Mouse (Mus musculus) CH12.LX (cell line): ENCODE results near the gene Ccnd3. TPM values are rescaled to one million over a fixed set of nuclear protein-coding genes. Genes with fewer than 3 reads are reported as not detected.

ENCODE experiments used
- DNase-seq: peaks from one replicate; pipeline ENCODE4 v3.0.0-alpha.2; 2013; ENCODE audit errors: extremely low read depth
- H3K27ac ChIP-seq: 2 replicates; pipeline ENCODE4 v1.5.1; 2012; ENCODE audit warnings: low read depth, mild to moderate bottlenecking, control low read depth, moderate library complexity; ENCODE audit not compliant: insufficient read depth
- H3K27me3 ChIP-seq: replicated peaks from 2 replicates; pipeline ENCODE3; 2012; ENCODE audit warnings: inconsistent platforms
- H3K36me3 ChIP-seq, 2 experiments: replicated peaks in 1 of 2; 2 replicates each; pipeline versions ENCODE3 to v1.6.1; 2012; ENCODE audit warnings: inconsistent platforms in 1 of 2, low read length in 1 of 2, mild to moderate bottlenecking in 1 of 2, mixed read lengths in 1 of 2, moderate library complexity in 1 of 2; ENCODE audit not compliant: control insufficient read depth in 1 of 2, insufficient read depth in 1 of 2
- H3K4me1 ChIP-seq, 2 experiments: 2 replicates each; pipeline ENCODE4 v1.6.1; 2012; ENCODE audit warnings: inconsistent platforms in 1 of 2, moderate library complexity in 1 of 2; ENCODE audit not compliant: insufficient read depth in 2 of 2, control insufficient read depth in 1 of 2
- H3K4me2 ChIP-seq: 2 replicates; pipeline ENCODE4 v1.6.1; 2012; ENCODE audit warnings: low read depth, mild to moderate bottlenecking, control low read depth; ENCODE audit not compliant: poor library complexity, insufficient read depth, severe bottlenecking
- H3K4me3 ChIP-seq, 3 experiments: fragments of 150-350 bp in 1 of 3; sonication (generic) in 1 of 3; replicated peaks in 1 of 3; 2 replicates each; pipeline versions ENCODE3 to v1.5.1; 2011 to 2012; ENCODE audit warnings: low read depth in 2 of 3, low read length in 2 of 3, mild to moderate bottlenecking in 2 of 3, moderate library complexity in 2 of 3, control low read depth in 1 of 3, improper control_type of control experiment in 1 of 3, inconsistent platforms in 1 of 3, mixed read lengths in 1 of 3; ENCODE audit not compliant: poor library complexity in 1 of 3
- H3K79me2 ChIP-seq: replicated peaks from 2 replicates; pipeline ENCODE4 v1.6.1; 2012; ENCODE audit warnings: mild to moderate bottlenecking, moderate library complexity; ENCODE audit not compliant: control insufficient read depth, poor library complexity, insufficient read depth, severe bottlenecking; ENCODE audit errors: extremely low read depth
- H3K9ac ChIP-seq: 2 replicates; pipeline ENCODE4 v1.6.1; 2012; ENCODE audit warnings: low read depth, mild to moderate bottlenecking, control low read depth, moderate library complexity; ENCODE audit not compliant: insufficient read depth
- H3K9me3 ChIP-seq: replicated peaks from 2 replicates; pipeline ENCODE3; 2012; ENCODE audit warnings: low read length, inconsistent platforms, mixed read lengths
- BHLHE40 ChIP-seq: IDR thresholded peaks from 2 replicates; pipeline ENCODE4 v1.6.1; 2011; ENCODE audit warnings: mild to moderate bottlenecking, low read depth, low read length, improper control_type of control experiment
- CHD1 ChIP-seq: IDR thresholded peaks from 2 replicates; pipeline ENCODE4 v1.6.1; 2012; ENCODE audit warnings: low read depth, low read length, improper control_type of control experiment, inconsistent platforms
- CTCF ChIP-seq, 2 experiments: IDR thresholded peaks in 1 of 2; conservative IDR thresholded peaks in 1 of 2; 2 replicates each; pipeline ENCODE4 v1.5.1; 2011 to 2012; ENCODE audit warnings: low read depth in 2 of 2, low read length in 2 of 2, improper control_type of control experiment in 1 of 2, inconsistent platforms in 1 of 2, mild to moderate bottlenecking in 1 of 2, moderate library complexity in 1 of 2
- ELF1 ChIP-seq: IDR thresholded peaks from 2 replicates; pipeline ENCODE4 v1.6.1; 2014; ENCODE audit warnings: low read depth, mild to moderate bottlenecking, inconsistent platforms, low read length, improper control_type of control experiment
- GABPA ChIP-seq: IDR thresholded peaks from 2 replicates; pipeline ENCODE4 v1.6.1; 2012; ENCODE audit warnings: low read depth, low read length, improper control_type of control experiment, inconsistent platforms; ENCODE audit not compliant: insufficient replicate concordance
- HCFC1 ChIP-seq: IDR thresholded peaks from 2 replicates; pipeline ENCODE4 v1.6.1; 2012; ENCODE audit warnings: low read depth, mild to moderate bottlenecking, inconsistent platforms, low read length, improper control_type of control experiment
- IRF4 ChIP-seq: IDR thresholded peaks from 2 replicates; pipeline ENCODE4 v1.6.1; 2014; ENCODE audit warnings: low read depth, mild to moderate bottlenecking, inconsistent platforms, low read length, improper control_type of control experiment
- JUND ChIP-seq: conservative IDR thresholded peaks from 2 replicates; pipeline ENCODE4 v1.6.1; 2011; ENCODE audit warnings: low read depth, low read length, improper control_type of control experiment
- KAT2A ChIP-seq: IDR thresholded peaks from 2 replicates; pipeline ENCODE4 v1.6.1; 2012; ENCODE audit warnings: low read length, improper control_type of control experiment, inconsistent platforms; ENCODE audit not compliant: insufficient replicate concordance
- MAFK ChIP-seq: IDR thresholded peaks from 2 replicates; pipeline ENCODE4 v1.6.1; 2011; ENCODE audit warnings: low read length, improper control_type of control experiment; ENCODE audit not compliant: insufficient replicate concordance
- MAX ChIP-seq: IDR thresholded peaks from 2 replicates; pipeline ENCODE4 v1.6.1; 2011; ENCODE audit warnings: low read length, improper control_type of control experiment
- MAZ ChIP-seq: IDR thresholded peaks from 2 replicates; pipeline ENCODE4 v1.6.1; 2012; ENCODE audit warnings: low read depth, mild to moderate bottlenecking, inconsistent platforms, low read length, improper control_type of control experiment, moderate library complexity
- MEF2A ChIP-seq: IDR thresholded peaks from 2 replicates; pipeline ENCODE4 v1.6.1; 2014; ENCODE audit warnings: low read depth, mild to moderate bottlenecking, inconsistent platforms, low read length, improper control_type of control experiment, borderline replicate concordance
- MXI1 ChIP-seq: IDR thresholded peaks from 2 replicates; pipeline ENCODE4 v1.6.1; 2011; ENCODE audit warnings: mild to moderate bottlenecking, low read depth, low read length, improper control_type of control experiment
- MYC ChIP-seq: IDR thresholded peaks from 2 replicates; pipeline ENCODE4 v1.6.1; 2011; ENCODE audit warnings: low read depth, mild to moderate bottlenecking, improper control_type of control experiment, low read length
- NELFE ChIP-seq: IDR thresholded peaks from 2 replicates; pipeline ENCODE4 v1.6.1; 2011; ENCODE audit warnings: low read depth, low read length, improper control_type of control experiment
- NRF1 ChIP-seq: IDR thresholded peaks from 2 replicates; pipeline ENCODE4 v1.6.1; 2014; ENCODE audit warnings: low read depth, mild to moderate bottlenecking, inconsistent platforms, low read length, improper control_type of control experiment, moderate library complexity
- PAX5 ChIP-seq: IDR thresholded peaks from 2 replicates; pipeline ENCODE4 v1.6.1; 2012; ENCODE audit warnings: low read length, inconsistent platforms, mixed read lengths
- POLR2AphosphoS2 ChIP-seq: IDR thresholded peaks from 2 replicates; pipeline ENCODE4 v1.6.1; 2011; ENCODE audit warnings: low read depth, low read length, improper control_type of control experiment
- RCOR1 ChIP-seq: conservative IDR thresholded peaks from 2 replicates; pipeline ENCODE4 v1.6.1; 2012; ENCODE audit warnings: low read depth, mild to moderate bottlenecking, inconsistent platforms, low read length, improper control_type of control experiment
- SIN3A ChIP-seq: IDR thresholded peaks from 2 replicates; pipeline ENCODE4 v1.6.1; 2012; ENCODE audit warnings: low read length, improper control_type of control experiment, inconsistent platforms
- TBP ChIP-seq: conservative IDR thresholded peaks from 2 replicates; pipeline ENCODE4 v1.6.1; 2011; ENCODE audit warnings: low read depth, low read length, improper control_type of control experiment
- TCF12 ChIP-seq: IDR thresholded peaks from 2 replicates; pipeline ENCODE4 v1.6.1; 2014; ENCODE audit warnings: low read depth, mild to moderate bottlenecking, inconsistent platforms, low read length, improper control_type of control experiment
- UBTF ChIP-seq: IDR thresholded peaks from 2 replicates; pipeline ENCODE4 v1.6.1; 2012; ENCODE audit warnings: low read depth, mild to moderate bottlenecking, inconsistent platforms, low read length, improper control_type of control experiment, moderate library complexity
- USF1 ChIP-seq: IDR thresholded peaks from 2 replicates; pipeline ENCODE4 v1.6.1; 2014; ENCODE audit warnings: low read depth, mild to moderate bottlenecking, inconsistent platforms, low read length, improper control_type of control experiment
- USF2 ChIP-seq: conservative IDR thresholded peaks from 2 replicates; pipeline ENCODE4 v1.6.1; 2011; ENCODE audit warnings: low read depth, low read length, improper control_type of control experiment
- ZC3H11A ChIP-seq: IDR thresholded peaks from 2 replicates; pipeline ENCODE4 v1.6.1; 2012; ENCODE audit warnings: low read depth, mild to moderate bottlenecking, inconsistent platforms, low read length, improper control_type of control experiment
- ZKSCAN1 ChIP-seq: IDR thresholded peaks from 2 replicates; pipeline ENCODE4 v1.6.1; 2012; ENCODE audit warnings: low read depth, inconsistent platforms, low read length, improper control_type of control experiment, borderline replicate concordance
- dilution Hi-C: fragments of 300-500 bp; cut with MboI; formaldehyde crosslinking; loops from 2 replicates; pipeline ENCODE4 v1.14.3; 2020; ENCODE audit warnings: low sequenced_read_pairs; ENCODE audit not compliant: extremely low pct_unique_long_range_greater_than_20kb, extremely low pct_ligation_motif_present
- in situ Hi-C: fragments of 300-500 bp; cut with MboI; formaldehyde crosslinking; loops from 3 replicates; pipeline ENCODE4 v1.14.3; 2019; ENCODE audit warnings: low sequenced_read_pairs, low pct_ligation_motif_present, low pct_unique_long_range_greater_than_20kb, mixed read lengths
- polyA plus RNA-seq: library from polyadenylated mRNA; unstranded; fragments of >175 nt; gene quantifications from 2 replicates; pipeline ENCODE4 v1.2.1, GENCODE M21; 2012; ENCODE audit warnings: low read depth; ENCODE audit not compliant: insufficient read length
- total RNA-seq, 2 experiments: library from RNA; depleted of rRNA; stranded (reverse); fragments of 300-350 nt in 1 of 2; fragments of >200 nt in 1 of 2; gene quantifications; 2 replicates each; pipeline ENCODE4 v1.2.3; 2012 to 2014

Gene Ccnd3
- total and polyA plus RNA-seq, 3 experiments, result 30.6 to 121 (median 48.7) TPM

DNA sequence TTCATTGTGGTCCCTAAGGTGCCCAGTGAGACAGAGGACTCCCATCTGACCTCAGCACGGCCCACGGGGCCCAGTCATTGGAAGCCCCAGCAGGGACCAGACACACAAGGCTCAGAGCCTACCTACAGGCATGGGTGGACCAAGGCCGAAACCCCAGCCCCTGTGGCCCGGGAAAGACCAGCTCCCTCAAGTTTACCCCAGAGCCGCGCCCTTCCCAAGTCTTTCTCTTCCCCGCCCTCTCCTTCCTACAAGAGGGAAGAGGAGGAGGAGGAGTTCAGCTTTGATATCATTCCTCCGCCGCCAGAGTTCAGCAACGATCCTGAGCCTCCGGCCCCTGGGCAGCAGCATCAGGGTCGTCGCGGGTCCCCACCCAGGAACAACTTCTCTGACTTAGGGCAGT is 36.8 kb upstream of the Ccnd3 start:
- Histone ChIP-seq H3K27me3 (peaks cover 22% of the 10 kb centered on the region), H3K79me2 (no peaks in the 10 kb centered on the region), H3K4me1 (peaks cover 5 to 23% of the 10 kb centered on the region in 2 experiments), H3K36me3 (no peaks in the 10 kb centered on the region), H3K9ac (no peak overlapping the region), H3K4me3 (no peak overlapping the region), H3K4me2 (no peak overlapping the region), H3K9me3 (no peaks in the 10 kb centered on the region), H3K27ac (no peak overlapping the region)
- no peak for DNase-seq
- TF ChIP-seq SIN3A, result no peak
- TF ChIP-seq NRF1, result no peak
- TF ChIP-seq USF1, result no peak
- TF ChIP-seq ZC3H11A, result no peak
- TF ChIP-seq IRF4, result no peak
- TF ChIP-seq TBP, result no peak
- TF ChIP-seq CHD1, result no peak
- TF ChIP-seq JUND, result no peak
- no peak for TF ChIP-seq CTCF (conservative IDR thresholded peaks at IDR 0.05 in 1 of 2, IDR thresholded peaks at IDR 0.05 in 1 of 2; ENCODE audit: low read depth in 2 of 2, low read length in 2 of 2)
- TF ChIP-seq MAFK, result no peak
- no peak for TF ChIP-seq HCFC1
- no peak for TF ChIP-seq PAX5
- TF ChIP-seq MYC, result no peak
- no peak for TF ChIP-seq UBTF
- no peak for TF ChIP-seq NELFE
- no peak for TF ChIP-seq MAZ
- no peak for TF ChIP-seq MAX
- TF ChIP-seq TCF12, result no peak
- in situ Hi-C loops, result no loop called here
- dilution Hi-C loops, result no loop called here

DNA sequence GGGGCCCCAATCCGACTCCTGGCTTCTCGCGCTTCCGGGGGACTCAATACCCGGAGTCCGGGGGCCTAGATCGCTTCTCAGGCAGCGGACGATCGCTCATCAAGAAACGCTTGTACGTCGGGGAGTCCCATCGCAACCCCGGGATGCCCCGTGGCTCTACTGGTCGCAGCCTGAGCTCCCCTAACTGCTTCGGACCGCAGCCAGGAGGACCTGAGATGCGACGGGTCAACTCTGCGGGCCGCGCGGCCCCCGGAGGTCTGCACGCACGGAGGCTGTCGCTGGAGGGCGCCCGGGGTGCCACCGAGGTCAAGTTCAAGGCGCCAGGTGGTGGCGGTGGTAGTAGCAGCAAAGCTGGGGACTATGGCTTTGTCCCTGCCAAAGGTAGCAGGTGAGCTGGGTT is 36.4 kb upstream of the Ccnd3 start:
- in situ Hi-C loops, result no loop called here
- Histone ChIP-seq H3K4me1 (peaks cover 5 to 21% of the 10 kb centered on the region in 2 experiments; a peak in 3 of 4 replicates), H3K79me2 (no peaks in the 10 kb centered on the region), H3K9ac (no peak overlapping the region), H3K4me3 (no peak overlapping the region), H3K27ac (no peak overlapping the region), H3K4me2 (no peak overlapping the region), H3K36me3 (no peaks in the 10 kb centered on the region), H3K27me3 (peaks cover 22% of the 10 kb centered on the region), H3K9me3 (no peaks in the 10 kb centered on the region)
- dilution Hi-C loops, result no loop called here
- TF ChIP-seq GABPA (no peak), TCF12 (no peak), IRF4 (no peak), ZKSCAN1 (no peak), ELF1 (no peak), BHLHE40 (no peak), NELFE (no peak), RCOR1 (no peak), MAFK (no peak), SIN3A (no peak), CTCF (conservative IDR thresholded peaks at IDR 0.05 in 1 of 2, IDR thresholded peaks at IDR 0.05 in 1 of 2; ENCODE audit: low read depth in 2 of 2, low read length in 2 of 2) (no peak), POLR2AphosphoS2 (no peak), CHD1 (no peak), KAT2A (no peak), JUND (no peak), ZC3H11A (no peak), USF2 (no peak), PAX5 (no peak), MEF2A (no peak), MXI1 (no peak)
- no peak for DNase-seq
